Mouse (Mus musculus): ENCODE measurements around the gene Tat.

DNA sequence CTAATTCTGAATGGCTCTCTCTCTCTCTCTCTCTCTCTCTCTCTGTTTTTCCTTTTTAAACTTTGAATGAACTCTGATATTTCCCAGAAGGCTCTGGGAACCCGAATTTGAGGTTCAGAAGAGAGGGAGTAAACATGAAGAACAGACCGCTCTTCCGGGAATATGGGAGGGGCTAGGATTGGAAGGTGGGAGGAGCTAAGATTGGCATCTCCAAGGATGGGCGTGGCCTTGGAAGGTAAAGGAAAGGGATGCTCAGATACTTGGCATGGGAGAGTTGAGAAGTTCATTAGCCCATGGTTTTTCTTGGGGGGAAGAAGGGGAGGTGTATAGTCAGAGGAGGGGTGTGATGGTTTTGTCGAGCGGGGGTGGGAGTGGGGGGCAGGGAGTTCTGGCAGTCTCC, 31.8 kb downstream of the Tat start:
- TF ChIP-seq EP300 (IDR thresholded peaks at IDR 0.05; ENCODE audit: low read depth) (no peak), CTCF (IDR thresholded peaks at IDR 0.05; ENCODE audit: low read depth) (no peak)

Data from liver, postnatal 0 days (tissue).